Mouse (Mus musculus): ENCODE data around the gene Bloc1s4. TPM values are rescaled to one million over a fixed set of nuclear protein-coding genes. Genes with fewer than 3 reads are reported as not detected.

The Bloc1s4 gene
- total and polyA plus RNA-seq, 3 experiments: 20.9 to 23.3 (median 21.2) TPM

- Histone ChIP-seq H3K79me2 (replicated peaks; ENCODE audit: control insufficient read depth, extremely low read depth, insufficient read depth, poor library complexity, severe bottlenecking) (no peaks in the 10 kb centered on the region), H3K4me3 (replicated peaks in 1 of 3; ENCODE audit: low read depth in 2 of 3, low read length in 2 of 3, poor library complexity in 1 of 3) (no peak overlapping the region), H3K27ac (ENCODE audit: insufficient read depth, low read depth) (no peak overlapping the region), H3K4me1 (ENCODE audit: control insufficient read depth in 1 of 2, insufficient read depth in 2 of 2) (peaks cover 13 to 30% of the 10 kb centered on the region in 2 experiments; a peak in 3 of 4 replicates), H3K9me3 (replicated peaks; ENCODE audit: low read length) (no peaks in the 10 kb centered on the region), H3K4me2 (ENCODE audit: insufficient read depth, low read depth, poor library complexity, severe bottlenecking) (no peak overlapping the region), H3K27me3 (replicated peaks) (no peaks in the 10 kb centered on the region), H3K36me3 (replicated peaks in 1 of 2; ENCODE audit: control insufficient read depth in 1 of 2, insufficient read depth in 1 of 2, low read length in 1 of 2) (no peaks in the 10 kb centered on the region), H3K9ac (ENCODE audit: insufficient read depth, low read depth) (no peak overlapping the region)
- dilution Hi-C loops (cut with MboI; ENCODE audit: extremely low pct_ligation_motif_present, extremely low pct_unique_long_range_greater_than_20kb, low sequenced_read_pairs): no loop called here
- DNase-seq (ENCODE audit: extremely low read depth): no peak
- in situ Hi-C loops (cut with MboI; ENCODE audit: low pct_ligation_motif_present, low pct_unique_long_range_greater_than_20kb, low sequenced_read_pairs): no loop called here
- TF ChIP-seq CTCF (conservative IDR thresholded peaks at IDR 0.05 in 1 of 2, IDR thresholded peaks at IDR 0.05 in 1 of 2; ENCODE audit: low read depth in 2 of 2, low read length in 2 of 2): no peak
- TF ChIP-seq ZMIZ1 (IDR thresholded peaks at IDR 0.05; ENCODE audit: low read depth, low read length): no peak
- no peak for TF ChIP-seq ZC3H11A (IDR thresholded peaks at IDR 0.05; ENCODE audit: low read depth, low read length)
- TF ChIP-seq USF2 (conservative IDR thresholded peaks at IDR 0.05; ENCODE audit: low read depth, low read length): no peak
- TF ChIP-seq PAX5 (IDR thresholded peaks at IDR 0.05; ENCODE audit: low read length): no peak
- TF ChIP-seq SIN3A (IDR thresholded peaks at IDR 0.05; ENCODE audit: low read length): no peak
- TF ChIP-seq JUND (conservative IDR thresholded peaks at IDR 0.05; ENCODE audit: low read depth, low read length): no peak
- no peak for TF ChIP-seq NELFE (IDR thresholded peaks at IDR 0.05; ENCODE audit: low read depth, low read length)
- no peak for TF ChIP-seq HCFC1 (IDR thresholded peaks at IDR 0.05; ENCODE audit: low read depth, low read length)
- no peak for TF ChIP-seq UBTF (IDR thresholded peaks at IDR 0.05; ENCODE audit: low read depth, low read length)
- TF ChIP-seq TBP (conservative IDR thresholded peaks at IDR 0.05; ENCODE audit: low read depth, low read length): no peak
- no peak for TF ChIP-seq MAFK (IDR thresholded peaks at IDR 0.05; ENCODE audit: insufficient replicate concordance, low read length)
- no peak for TF ChIP-seq TCF12 (IDR thresholded peaks at IDR 0.05; ENCODE audit: low read depth, low read length)
- TF ChIP-seq POLR2A (IDR thresholded peaks at IDR 0.05; ENCODE audit: low read depth, low read length): no peak
- TF ChIP-seq RCOR1 (conservative IDR thresholded peaks at IDR 0.05; ENCODE audit: low read depth, low read length): no peak
- TF ChIP-seq CHD1 (IDR thresholded peaks at IDR 0.05; ENCODE audit: low read depth, low read length): no peak
These were observed 26.0 kb downstream of the Bloc1s4 start for GRCm38 (mm10) chr5:36722415-36722856.

GRCm38 (mm10) chr5:36720710-36721375 is 27.6 kb downstream of the Bloc1s4 start:
- no peaks in the 10 kb centered on the region for H3K36me3 ChIP-seq (replicated peaks in 1 of 2; ENCODE audit: control insufficient read depth in 1 of 2, insufficient read depth in 1 of 2, low read length in 1 of 2)
- peaks cover 7 to 16% of the 10 kb centered on the region in 2 experiments; a peak in 3 of 4 replicates for H3K4me1 ChIP-seq (ENCODE audit: control insufficient read depth in 1 of 2, insufficient read depth in 2 of 2)
- no peak overlapping the region for H3K9ac ChIP-seq (ENCODE audit: insufficient read depth, low read depth)
- H3K4me3 ChIP-seq (replicated peaks in 1 of 3; ENCODE audit: low read depth in 2 of 3, low read length in 2 of 3, poor library complexity in 1 of 3): no peak overlapping the region
- TF ChIP-seq ZNF384 (IDR thresholded peaks at IDR 0.05; ENCODE audit: low read depth, low read length) (no peak), BHLHE40 (IDR thresholded peaks at IDR 0.05; ENCODE audit: low read depth, low read length) (peak; percentile 77), TCF12 (IDR thresholded peaks at IDR 0.05; ENCODE audit: low read depth, low read length) (no peak), MAX (IDR thresholded peaks at IDR 0.05; ENCODE audit: low read length) (no peak), IRF4 (IDR thresholded peaks at IDR 0.05; ENCODE audit: low read depth, low read length) (0 out of 2 replicates have a peak, but pooled peaks have one; percentile 17), ZMIZ1 (IDR thresholded peaks at IDR 0.05; ENCODE audit: low read depth, low read length) (no peak), KAT2A (IDR thresholded peaks at IDR 0.05; ENCODE audit: insufficient replicate concordance, low read length) (no peak), ZC3H11A (IDR thresholded peaks at IDR 0.05; ENCODE audit: low read depth, low read length) (no peak)
- H3K27ac ChIP-seq (ENCODE audit: insufficient read depth, low read depth): no peak overlapping the region
- no peaks in the 10 kb centered on the region for H3K9me3 ChIP-seq (replicated peaks; ENCODE audit: low read length)
- H3K27me3 ChIP-seq (replicated peaks): no peaks in the 10 kb centered on the region
- in situ Hi-C loops (cut with MboI; ENCODE audit: low pct_ligation_motif_present, low pct_unique_long_range_greater_than_20kb, low sequenced_read_pairs) (no loop called here), dilution Hi-C loops (cut with MboI; ENCODE audit: extremely low pct_ligation_motif_present, extremely low pct_unique_long_range_greater_than_20kb, low sequenced_read_pairs) (no loop called here)
- no peak overlapping the region for H3K4me2 ChIP-seq (ENCODE audit: insufficient read depth, low read depth, poor library complexity, severe bottlenecking)
- DNase-seq (ENCODE audit: extremely low read depth): no peak
- H3K79me2 ChIP-seq (replicated peaks; ENCODE audit: control insufficient read depth, extremely low read depth, insufficient read depth, poor library complexity, severe bottlenecking): no peaks in the 10 kb centered on the region
